Mouse (Mus musculus) natural killer cell, adult 2 months (primary cell): ENCODE measurements around the gene Nos2.

ENCODE experiments used
- DNase-seq, 2 experiments: peaks; one replicate each; pipeline ENCODE4 v3.0.0; 2022; ENCODE audit warnings: low spot score in 2 of 2

The Nos2 gene

DNA sequence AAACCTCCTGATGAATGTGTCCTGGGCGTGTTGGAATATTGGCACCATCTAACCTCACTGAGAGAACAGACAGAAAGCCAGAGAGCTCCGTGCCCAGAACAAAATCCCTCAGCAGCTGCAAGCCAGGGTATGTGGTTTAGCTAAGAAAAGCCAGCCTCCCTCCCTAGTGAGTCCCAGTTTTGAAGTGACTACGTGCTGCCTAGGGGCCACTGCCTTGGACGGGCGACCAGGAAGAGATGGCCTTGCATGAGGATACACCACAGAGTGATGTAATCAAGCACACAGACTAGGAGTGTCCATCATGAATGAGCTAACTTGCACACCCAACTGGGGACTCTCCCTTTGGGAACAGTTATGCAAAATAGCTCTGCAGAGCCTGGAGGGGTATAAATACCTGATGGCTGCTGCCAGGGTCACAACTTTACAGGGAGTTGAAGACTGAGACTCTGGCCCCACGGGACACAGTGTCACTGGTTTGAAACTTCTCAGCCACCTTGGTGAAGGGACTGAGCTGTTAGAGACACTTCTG lies at the start of gene Nos2:
Gene Nos2, plus strand, starts transcription at position 377 of the 529 bp plus-strand sequence.
- no peak for DNase-seq

- no peak for DNase-seq
Observed at GRCm38 (mm10) chr11:78870891-78871290, 49.7 kb upstream of the Nos2 start.

- no peak for DNase-seq
Observed at GRCm38 (mm10) chr11:78872782-78873181, 47.8 kb upstream of the Nos2 start.

DNA sequence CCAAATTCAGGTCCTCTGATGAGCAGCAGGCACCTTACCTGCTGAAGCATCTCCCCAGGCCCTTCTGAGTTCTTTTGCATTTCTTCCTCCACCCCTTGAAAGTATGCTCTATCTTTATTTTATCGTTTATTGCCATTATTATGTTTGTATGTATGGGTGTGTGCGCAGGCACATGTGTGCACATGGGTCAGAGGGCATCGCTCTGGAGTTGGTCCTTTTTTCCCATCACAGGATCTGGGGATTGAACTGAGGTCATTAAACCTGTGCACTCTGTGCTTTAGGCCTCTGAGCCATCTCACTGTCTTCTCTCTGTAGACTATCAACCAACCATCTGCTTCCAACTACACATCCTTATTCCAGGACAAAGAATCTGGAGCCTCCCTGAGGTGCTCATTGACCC lies 40.9 kb upstream of the Nos2 start:
- DNase-seq: no peak

GRCm38 (mm10) chr11:78886693-78887092 lies 33.9 kb upstream of the Nos2 start:
- DNase-seq: peak; percentile 14 to 37

- DNase-seq: peak; percentile 40 to 49
Observed at GRCm38 (mm10) chr11:78887102-78887971, 33.2 kb upstream of the Nos2 start.

DNA sequence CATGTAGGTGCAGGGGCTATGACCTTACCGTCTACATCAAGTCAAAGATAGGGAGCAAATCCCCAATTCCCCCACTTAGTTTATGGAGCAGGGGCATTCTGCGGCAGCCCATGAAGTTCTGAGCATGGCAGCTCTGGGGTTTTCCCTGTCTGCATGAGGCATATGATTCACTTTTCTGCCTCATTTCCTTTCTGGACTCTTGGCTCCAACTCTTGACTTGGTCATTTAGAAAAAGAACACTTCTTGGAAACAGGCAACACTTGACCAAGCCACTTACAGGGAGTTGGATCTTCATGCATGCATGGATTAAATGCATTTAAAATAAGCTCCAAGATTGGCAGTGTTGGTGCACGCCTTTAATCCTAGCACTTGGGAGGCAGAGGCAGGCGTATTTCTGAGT lies 31.4 kb upstream of the Nos2 start:
- DNase-seq: no peak

- peak; percentile 9 to 38 for DNase-seq
Observed at GRCm38 (mm10) chr11:78896357-78897123, 24.0 kb upstream of the Nos2 start.

DNA sequence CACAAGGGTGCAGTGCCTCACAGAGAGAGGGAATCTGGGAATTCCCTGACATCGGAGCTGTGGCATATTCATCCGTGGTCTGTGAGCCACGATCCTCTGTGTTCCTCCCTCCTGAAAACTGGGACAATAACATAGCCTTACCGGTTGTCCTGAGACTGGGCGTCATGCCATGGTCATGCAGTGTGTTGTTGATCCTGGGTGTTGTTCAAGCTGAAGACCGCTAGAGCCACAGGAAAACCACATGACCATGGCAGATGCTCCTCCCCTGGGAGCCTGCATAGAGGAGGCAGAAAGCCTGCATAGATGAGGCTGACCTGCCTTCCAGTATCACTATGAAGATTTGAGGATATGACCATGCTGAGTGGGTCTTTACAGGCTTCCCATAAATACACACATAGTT lies 5.1 kb upstream of the Nos2 start:
- DNase-seq: no peak

DNA sequence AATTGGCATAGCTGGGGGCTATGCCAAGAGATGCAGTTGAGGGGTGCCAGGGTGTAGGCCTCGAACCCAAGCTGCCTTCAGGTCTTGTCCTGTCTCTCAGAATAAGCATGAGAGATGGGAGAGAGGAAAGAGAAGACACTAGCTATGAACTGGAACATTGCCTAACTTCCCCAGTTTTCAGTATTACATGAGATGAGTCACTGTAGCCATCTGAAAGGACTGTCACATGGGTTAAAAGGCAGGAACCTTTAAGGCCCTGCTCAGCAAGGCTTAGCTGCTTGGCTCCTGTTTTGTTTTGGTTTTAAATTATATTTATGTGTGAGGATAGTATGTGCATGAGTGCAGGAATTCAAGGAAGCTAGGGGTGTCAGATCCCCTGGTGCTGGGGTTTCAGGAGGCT lies 4.2 kb upstream of the Nos2 start:
- no peak for DNase-seq

DNA sequence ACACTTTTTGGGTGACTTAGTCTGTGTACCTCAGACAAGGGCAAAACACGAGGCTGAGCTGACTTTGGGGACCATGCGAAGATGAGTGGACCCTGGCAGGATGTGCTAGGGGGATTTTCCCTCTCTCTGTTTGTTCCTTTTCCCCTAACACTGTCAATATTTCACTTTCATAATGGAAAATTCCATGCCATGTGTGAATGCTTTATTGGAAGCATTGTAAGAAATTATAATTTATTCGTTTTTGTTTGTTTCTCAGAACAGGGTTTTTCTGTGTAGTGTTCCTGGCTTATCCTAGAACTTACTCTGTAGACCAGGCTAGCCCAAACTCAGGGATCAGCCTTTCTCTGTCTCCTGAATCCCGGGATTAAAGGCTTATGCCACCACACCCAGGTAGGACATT lies 842 bp upstream of the Nos2 start:
- DNase-seq: no peak

DNA sequence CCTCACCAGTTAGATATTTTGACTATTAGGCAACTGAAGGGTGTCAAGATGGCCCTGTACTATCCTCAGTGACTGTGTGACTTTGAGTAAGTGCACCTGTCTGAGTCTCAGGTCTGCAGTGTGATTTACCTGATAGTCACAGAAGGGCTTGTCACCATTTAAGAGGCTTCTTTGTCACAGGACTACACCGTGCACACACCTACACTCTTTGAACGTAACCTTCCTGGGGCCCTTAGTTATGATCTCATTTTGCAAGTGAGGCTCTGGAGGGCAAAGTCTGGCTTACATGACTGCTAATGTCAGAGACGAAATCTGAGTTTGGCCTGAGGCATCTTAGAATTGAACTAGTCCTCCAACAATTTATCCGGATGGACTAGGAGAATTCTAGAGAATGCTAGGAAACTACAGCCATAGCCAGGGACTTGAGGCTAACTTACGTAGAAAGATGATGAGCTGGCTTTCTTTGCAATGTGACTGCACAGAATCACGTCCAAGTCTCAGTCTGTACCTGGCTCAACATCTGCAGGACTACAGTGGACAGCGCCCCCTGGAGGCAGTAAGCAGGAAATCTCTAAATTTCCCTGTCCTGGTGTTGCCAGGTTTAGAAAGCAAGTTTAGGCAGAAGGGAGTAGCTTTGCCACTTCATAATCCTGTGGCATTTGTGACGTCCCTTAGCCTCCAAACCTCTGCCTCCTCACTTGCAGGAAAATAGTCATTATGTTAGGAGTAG lies 2.3 kb downstream of the Nos2 start:
- peak; percentile 32 to 46 for DNase-seq

GRCm38 (mm10) chr11:78924111-78924510 lies 3.5 kb downstream of the Nos2 start:
- no peak for DNase-seq

- DNase-seq: no peak
Observed at GRCm38 (mm10) chr11:78924916-78925315, 4.3 kb downstream of the Nos2 start.

DNA sequence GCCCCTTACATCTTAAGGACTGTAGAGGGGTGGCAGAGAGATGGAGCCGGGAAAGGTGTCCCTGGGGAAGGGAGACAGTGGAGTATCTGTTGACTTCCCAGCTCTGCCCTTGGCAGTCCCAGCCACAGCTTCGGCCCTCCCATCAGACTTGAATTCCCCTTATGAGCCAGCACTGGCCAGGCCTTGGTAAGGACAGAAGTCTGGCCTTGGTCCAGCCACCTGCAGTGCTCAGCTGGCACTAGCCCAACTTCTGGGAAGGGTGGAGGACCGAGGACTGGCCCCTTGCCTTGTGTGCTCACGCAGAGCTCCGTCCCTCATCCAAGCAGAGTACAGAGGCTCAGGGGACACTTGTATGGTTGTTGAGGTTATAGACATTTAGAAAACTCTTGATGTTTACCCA lies 8.8 kb downstream of the Nos2 start:
- DNase-seq: no peak

GRCm38 (mm10) chr11:78934307-78934706 lies 13.7 kb downstream of the Nos2 start:
- DNase-seq: no peak

- DNase-seq: no peak
Observed at GRCm38 (mm10) chr11:78934727-78935126, 14.1 kb downstream of the Nos2 start.

DNA sequence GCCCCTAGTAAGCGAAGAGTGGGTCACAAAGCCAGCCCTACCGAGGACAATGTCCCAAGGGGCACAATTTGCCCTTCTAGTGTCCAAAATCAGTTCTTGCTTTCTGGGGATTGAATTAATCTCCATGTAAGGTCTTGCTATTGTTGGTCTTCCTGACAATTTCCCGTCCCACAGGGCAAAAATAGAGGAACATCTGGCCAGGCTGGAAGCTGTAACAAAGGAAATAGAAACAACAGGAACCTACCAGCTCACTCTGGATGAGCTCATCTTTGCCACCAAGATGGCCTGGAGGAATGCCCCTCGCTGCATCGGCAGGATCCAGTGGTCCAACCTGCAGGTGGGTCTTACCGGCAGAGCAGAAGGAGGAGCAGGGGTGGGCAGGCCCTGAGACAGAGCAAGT lies 14.6 kb downstream of the Nos2 start:
- DNase-seq: no peak

DNA sequence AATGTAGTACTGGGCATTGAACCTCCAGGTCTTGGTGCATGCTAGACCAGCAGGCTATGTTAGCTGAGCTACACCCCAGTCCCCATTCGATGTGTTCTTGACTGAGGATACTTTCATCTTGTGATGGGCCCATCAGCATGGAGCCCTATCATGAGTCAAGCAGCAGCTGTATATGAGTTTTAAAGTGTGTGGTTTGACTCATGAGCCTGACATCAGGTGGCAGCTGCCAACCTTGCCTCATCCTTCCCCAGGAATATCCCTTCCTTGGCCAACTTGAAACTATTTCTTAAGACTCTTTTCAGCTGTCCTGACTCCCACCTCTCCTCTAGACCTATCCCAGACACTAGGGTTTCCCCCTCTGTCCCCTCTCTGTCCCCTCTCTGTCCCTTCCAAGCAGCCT lies 22.5 kb downstream of the Nos2 start:
- no peak for DNase-seq

- no peak for DNase-seq
Observed at GRCm38 (mm10) chr11:78950365-78950764, 29.8 kb downstream of the Nos2 start.

DNA sequence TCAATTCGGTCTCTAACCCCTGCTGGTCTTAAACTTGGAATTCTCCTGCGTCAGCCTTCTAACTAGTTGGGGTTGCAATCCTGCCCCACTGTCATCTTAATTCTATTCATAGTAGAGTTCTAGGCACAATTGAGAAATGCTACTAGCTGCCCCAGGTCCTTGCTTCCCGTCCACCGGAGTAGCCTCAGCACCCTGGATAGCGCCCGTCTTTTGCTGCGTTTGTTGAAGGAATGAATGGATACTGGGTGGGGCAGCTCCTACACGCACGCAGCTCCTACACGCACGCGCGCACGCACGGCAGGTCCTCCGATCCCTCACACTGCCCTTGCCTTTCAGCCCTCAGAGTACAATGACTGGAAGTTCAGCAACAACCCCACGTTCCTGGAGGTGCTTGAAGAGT lies 31.9 kb downstream of the Nos2 start:
- no peak for DNase-seq

DNA sequence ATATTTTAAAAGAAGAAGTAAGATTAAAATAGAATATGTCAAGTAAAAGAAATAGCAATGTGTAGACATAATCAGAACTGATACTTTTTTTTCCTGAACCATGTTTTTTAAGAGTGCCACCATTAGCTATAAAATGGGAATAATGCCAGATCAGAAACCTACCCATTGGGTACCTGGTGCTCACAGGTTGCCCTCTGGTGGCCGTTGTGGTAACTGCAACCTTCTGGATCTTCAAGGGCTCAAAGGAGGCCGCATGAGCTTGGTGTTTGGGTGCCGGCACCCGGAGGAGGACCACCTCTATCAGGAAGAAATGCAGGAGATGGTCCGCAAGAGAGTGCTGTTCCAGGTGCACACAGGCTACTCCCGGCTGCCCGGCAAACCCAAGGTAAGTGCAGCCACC lies 35.7 kb downstream of the Nos2 start:
- peak; percentile 54 to 68 for DNase-seq
